Mouse (Mus musculus) neutrophil, adult 5-6 weeks (primary cell): Measurements from ENCODE around the gene Csde1. TPM values are rescaled to one million over a fixed set of nuclear protein-coding genes. Genes with fewer than 3 reads are reported as not detected.
A peak's percentile ranks its signal among the peaks of the same experiment; 100 is the strongest.

Experiments
- ATAC-seq: fragments of 151-379, 151-347 bp; 2 replicates; pipeline ENCODE4 v1.8.0; 2017; ENCODE audit warnings: mild to moderate bottlenecking, moderate TSS enrichment; ENCODE audit not compliant: insufficient number of reproducible peaks, poor library complexity, low FRiP score, severe bottlenecking; ENCODE audit errors: extremely low read depth
- total RNA-seq: library from RNA; stranded (forward); fragments of 200-1000 nt; gene quantifications from 2 replicates; pipeline ENCODE4 v1.2.3, GENCODE M21; 2017

Csde1 gene
- total RNA-seq, 1 experiment from 2014 or later = 607 TPM

- no peak for ATAC-seq
These were observed 37.5 kb downstream of the Csde1 start for GRCm38 (mm10) chr3:103057752-103058151.

GRCm38 (mm10) chr3:103058207-103059157 is 38.3 kb downstream of the Csde1 start, which contains the start of gene Nras:
Gene Nras, plus strand, starts transcription at chr3:103058285.
- peak; percentile 94 for ATAC-seq

DNA sequence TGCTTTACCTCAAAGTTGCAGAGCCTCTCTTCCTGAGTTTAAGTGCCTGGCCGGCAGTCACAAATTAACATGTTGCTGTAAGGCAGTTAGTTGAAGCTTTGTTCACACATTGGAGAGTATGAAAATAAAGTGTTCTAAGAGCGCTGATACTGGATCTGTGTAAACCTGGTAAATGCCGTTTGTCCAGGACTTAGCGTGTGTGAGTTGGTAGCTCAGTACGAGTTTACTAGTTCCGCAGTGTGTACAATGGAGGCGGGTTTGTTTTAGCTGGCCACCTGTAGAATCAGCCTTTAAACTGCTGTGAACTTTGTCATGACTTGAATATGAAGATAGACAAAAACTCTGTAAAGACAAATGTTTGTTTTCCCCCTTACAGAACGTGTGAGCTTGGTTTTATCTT is 46.7 kb downstream of the Csde1 start:
- no peak for ATAC-seq

DNA sequence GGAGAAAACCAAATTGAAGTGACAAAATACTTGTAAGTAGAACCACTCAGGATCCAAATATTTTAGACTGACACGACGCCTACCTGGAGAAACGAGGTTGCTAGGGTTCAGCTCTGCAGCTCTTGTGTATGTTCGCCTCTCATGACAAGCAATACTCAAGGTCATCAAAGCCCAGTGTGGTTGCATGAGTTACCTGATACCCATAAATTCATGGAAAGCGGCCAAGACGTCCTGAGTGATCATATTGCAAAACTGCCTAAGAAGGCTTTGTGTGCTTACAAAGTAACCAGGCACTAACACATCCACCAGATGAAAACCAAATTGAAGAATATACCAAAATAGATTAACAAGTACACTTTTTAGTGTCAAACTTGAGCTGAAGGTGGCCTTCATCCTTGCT is 48.7 kb downstream of the Csde1 start:
- ATAC-seq = no peak

DNA sequence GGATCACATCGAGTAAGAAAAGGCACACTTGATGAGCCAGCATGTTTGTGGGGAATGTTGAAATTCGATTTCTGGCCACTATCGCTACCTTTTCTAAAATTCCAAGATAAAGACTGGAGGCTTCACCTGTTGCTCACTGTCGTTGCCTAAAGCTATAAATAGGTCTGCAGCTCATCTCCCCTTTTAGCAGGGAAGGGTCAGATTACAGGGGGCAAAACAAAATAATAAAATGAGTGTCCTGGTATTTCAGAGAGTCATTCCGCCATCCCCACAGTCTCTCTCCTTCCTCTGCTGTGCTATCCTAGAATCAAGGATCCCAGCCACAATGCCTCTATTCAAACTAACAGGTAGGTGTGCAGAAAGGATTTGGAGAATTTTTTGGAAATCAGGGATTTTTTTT is 53.5 kb downstream of the Csde1 start, which contains the start of gene Ampd1:
Gene Ampd1 (plus strand): TSS at position 244 of the 400 bp plus-strand sequence.
- no peak for ATAC-seq

GRCm38 (mm10) chr3:103075871-103076270 is 55.6 kb downstream of the Csde1 start:
- no peak for ATAC-seq

DNA sequence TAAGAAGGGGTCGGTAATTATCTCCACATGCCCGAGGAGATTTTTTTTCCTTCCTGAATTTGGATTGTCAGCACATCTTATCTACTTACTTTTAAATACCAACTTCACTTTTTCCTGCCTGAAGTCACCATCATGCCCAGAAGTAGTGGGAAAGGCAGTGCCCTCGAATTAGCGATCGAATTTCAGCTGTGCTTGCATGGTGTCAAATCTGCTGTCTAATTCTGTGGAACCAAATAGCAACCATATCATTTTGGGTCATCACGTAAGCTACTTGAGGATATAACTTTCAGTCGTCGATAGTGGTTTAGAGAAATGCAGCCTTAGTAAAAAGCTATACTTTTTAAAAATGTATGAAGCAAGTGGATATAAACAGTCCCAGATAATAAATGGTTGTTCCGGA is 56.2 kb downstream of the Csde1 start:
- no peak for ATAC-seq

DNA sequence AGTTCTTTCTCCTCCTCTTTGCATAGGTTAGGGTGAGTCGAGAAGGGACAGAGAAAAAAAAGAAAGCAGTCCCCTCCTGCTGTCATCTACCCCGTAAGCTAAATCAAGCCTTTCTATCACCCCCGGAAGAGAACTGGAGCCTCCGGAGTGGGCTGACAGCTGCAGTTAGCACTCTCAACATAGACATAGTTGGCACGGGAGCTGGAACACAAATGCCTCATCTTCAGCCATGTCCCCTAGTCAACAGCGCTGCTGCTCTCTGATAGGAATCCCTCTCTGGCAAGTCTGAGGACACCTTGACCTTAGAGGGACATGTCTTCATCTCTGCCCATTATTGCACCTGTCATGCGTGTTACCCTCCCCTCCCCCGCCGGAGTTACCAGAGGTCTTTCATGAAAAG is 59.1 kb downstream of the Csde1 start:
- ATAC-seq = no peak

- no peak for ATAC-seq
These were observed 60.8 kb downstream of the Csde1 start for GRCm38 (mm10) chr3:103081051-103081450.

DNA sequence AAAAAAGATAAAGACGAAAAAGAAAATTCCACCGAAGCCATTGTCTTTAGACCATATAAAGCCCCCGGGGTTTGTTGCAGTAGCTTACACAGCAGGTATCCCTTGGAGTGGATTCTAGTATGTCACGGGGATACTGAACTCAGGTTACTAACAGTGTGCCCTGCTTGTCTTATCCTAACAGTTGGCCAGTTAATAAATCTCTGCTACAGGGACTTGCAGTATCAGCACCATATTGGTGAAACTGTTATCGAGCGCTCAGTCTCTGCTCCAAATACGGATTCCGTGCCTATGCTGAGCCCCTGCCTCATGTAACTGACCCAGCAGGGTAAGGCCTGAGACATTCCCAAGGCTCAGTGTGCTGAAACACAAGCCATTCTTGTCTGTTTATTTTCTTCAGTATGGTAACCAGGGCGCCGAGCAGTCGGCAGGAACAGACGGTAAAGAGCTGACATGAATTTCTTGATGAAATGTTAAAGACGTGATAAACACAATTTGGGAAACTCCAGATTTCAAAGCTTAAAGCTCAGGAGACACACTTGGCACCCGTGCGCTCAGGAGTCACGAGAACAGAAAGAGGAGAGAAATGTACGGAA is 61.7 kb downstream of the Csde1 start:
- no peak for ATAC-seq

DNA sequence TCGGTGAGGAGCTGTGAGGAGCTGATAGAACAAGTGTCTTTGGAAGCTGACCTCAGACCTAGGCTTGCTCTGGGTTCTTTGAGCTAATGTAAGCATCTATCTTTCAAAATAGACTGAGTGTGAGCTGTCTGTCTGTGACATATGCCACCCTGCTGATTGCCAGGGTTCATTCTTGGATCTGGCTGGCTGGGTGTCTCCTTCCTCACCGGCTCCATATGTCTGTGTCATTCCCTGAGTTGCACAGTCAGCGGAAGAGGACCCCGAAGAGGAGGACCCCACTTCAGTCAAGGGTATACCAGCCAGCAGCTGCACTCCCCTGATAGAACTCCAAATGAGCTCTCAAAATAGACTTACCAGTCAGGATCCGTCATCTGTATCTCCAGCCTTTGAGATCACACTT is 62.5 kb downstream of the Csde1 start:
- no peak for ATAC-seq

- no peak for ATAC-seq
These were observed 65.8 kb downstream of the Csde1 start for GRCm38 (mm10) chr3:103085986-103086385.

- peak; percentile 39; the same call in 1 of the 2 replicates for ATAC-seq
These were observed 71.5 kb downstream of the Csde1 start for GRCm38 (mm10) chr3:103091753-103092152.

- ATAC-seq = no peak
These were observed 78.4 kb downstream of the Csde1 start for GRCm38 (mm10) chr3:103098662-103099061.

GRCm38 (mm10) chr3:103099667-103100066 is 79.4 kb downstream of the Csde1 start:
- no peak for ATAC-seq

GRCm38 (mm10) chr3:103100735-103101134 is 80.5 kb downstream of the Csde1 start:
- no peak for ATAC-seq

- no peak for ATAC-seq
These were observed 81.0 kb downstream of the Csde1 start for GRCm38 (mm10) chr3:103101194-103101593.

DNA sequence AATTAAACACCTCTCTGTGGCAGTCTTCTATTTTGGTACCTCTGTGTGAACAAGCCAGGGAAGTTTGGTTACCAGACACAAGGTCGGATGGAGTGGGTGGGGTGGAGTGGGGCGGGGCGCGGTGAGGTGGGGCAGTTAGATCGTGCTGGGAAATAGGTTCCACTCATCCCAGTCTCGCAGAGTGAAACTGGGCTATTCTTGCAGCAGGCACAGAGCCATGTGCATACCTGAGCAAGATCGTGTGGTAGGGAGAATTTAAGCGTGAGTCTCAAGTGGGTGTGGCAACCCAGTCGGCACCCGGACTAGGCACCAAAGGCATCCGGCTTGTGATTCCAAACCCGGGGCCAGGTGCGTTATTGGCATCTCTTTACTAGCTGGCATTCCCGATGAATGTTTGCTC is 81.7 kb downstream of the Csde1 start:
- ATAC-seq = no peak

DNA sequence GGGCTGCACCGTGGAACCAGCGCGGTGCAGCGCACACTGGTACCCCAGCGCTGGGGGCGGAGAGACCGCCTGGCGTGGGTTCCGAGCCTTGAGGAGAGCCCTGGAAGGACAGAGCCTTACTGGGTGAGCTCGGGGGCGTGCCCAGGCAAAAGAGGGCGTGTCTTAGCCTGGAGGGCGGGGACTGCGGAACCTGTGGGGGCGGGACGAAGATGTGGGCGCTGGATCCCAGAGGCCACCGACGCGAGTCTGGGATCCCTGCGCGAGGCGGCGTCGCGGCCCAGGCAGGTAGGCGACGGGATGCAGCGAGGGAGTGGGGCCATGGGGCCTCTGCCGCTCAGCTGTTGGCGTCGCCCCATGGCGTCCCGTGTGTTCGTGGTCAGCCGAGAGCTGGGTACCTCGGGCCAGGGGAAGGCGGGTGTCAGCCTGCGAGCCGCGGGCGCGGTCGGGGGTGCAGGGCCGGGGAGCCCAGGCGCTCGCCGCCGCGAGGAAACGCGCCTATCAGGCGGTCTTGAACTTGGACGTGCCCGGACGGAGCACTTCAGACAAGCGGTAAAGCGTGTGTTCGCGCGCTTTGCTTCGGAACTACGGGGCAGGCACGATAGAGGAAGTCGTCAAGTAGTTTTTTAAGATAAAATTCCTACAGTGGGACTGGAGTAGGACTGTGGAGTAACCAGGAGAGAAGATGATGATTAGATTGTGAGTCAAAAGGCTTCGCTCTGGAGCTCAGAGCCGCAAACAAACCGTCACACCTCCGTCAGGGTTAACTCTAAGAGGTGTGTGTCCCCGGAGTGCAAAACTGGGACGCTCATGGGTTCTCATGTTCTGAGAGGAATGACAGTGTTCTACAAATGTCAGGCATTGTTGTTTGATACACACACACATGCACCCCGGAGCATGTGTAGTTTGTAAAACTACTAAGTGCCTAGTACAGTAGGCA is 82.5 kb downstream of the Csde1 start, which contains the start of gene Dennd2c:
Gene Dennd2c (plus strand): TSS at position 151 of the 937 bp plus-strand sequence.
- ATAC-seq = peak; percentile 83
